24 mouse cellular contexts compared by ENCODE assay signal in genomic region chr4:53118643-53119042, GRCm38 (mm10). TPM values are rescaled to one million over a fixed set of nuclear protein-coding genes. Genes with fewer than 3 reads are reported as not detected.
DNase-seq lines count a peak whose midpoint lies in the region; ATAC-seq and TF ChIP-seq lines count a peak whose summit lies in the region.
"Had no signal": no experiment of that assay in that cellular context is flagged by ENCODE, and none has a peak within 500 bp of the region (broad histone marks: within the 10 kb centered on the region; RNA-seq: fewer than 3 reads in every experiment).

No protein-coding gene starts in this region.

- no peak for TF ChIP-seq EP300 in MEL (IDR thresholded peaks at IDR 0.05; ENCODE audit: low read depth in 1 of 2, low read length in 2 of 2)

- H3K4me1 ChIP-seq in liver, adult 2 months (ENCODE audit: control insufficient read depth, insufficient read depth, low read length): peaks cover 59% of the 10 kb centered on the region
- H3K4me1 ChIP-seq in MEL (ENCODE audit: control insufficient read depth in 1 of 2, insufficient read depth in 2 of 2, low read length in 2 of 2): peaks cover 57 to 71% of the 10 kb centered on the region in 2 experiments

- ATAC-seq in inflammation-experienced regulatory T-cells, adult 6 months: peak; percentile 22
- no peak for ATAC-seq in activated CD4-positive, CD25-positive, alpha-beta regulatory T cell, adult 4 months
- ATAC-seq: CD4-positive, CD25-positive, alpha-beta regulatory T cell, adult 4 months; forebrain, embryonic 13.5 days; forebrain, embryonic 16.5 days; hindbrain, postnatal 0 days; intestine, postnatal 0 days had no signal

- H3K27ac ChIP-seq in liver, adult 2 months (replicated peaks; ENCODE audit: insufficient read depth, low read depth, low read length): peak overlapping the region; percentile 72
- peak overlapping the region; percentile 15 for H3K27ac ChIP-seq in MEL (ENCODE audit: control insufficient read depth, low read depth, low read length)
- H3K27ac ChIP-seq: forebrain, embryonic 10.5 days; forebrain, embryonic 13.5 days; heart, embryonic 10.5 days; heart, embryonic 13.5 days; hindbrain, embryonic 14.5 days; hindbrain, postnatal 0 days had no signal

- TF ChIP-seq POLR2A in liver, adult 2 months (IDR thresholded peaks at IDR 0.05; ENCODE audit: extremely low read depth, insufficient read depth, low read length): no peak
- TF ChIP-seq POLR2A in MEL (IDR thresholded peaks at IDR 0.05; ENCODE audit: control insufficient read depth in 1 of 2, insufficient read depth in 1 of 2, low read depth in 1 of 2, low read length in 2 of 2, poor library complexity in 1 of 2): no peak

- peak; percentile 72 for DNase-seq in liver, adult 2 months (ENCODE audit: extremely low read depth, low read depth, low spot score)
- DNase-seq in liver (no peak), MEL (ENCODE audit: low read depth, low spot score) (no peak)
- DNase-seq in left cerebral cortex, adult 18-20 months (ENCODE audit: low spot score in 2 of 2): no peak
- DNase-seq: adrenal gland, adult 2 months; adrenal gland, postnatal 14 days; cerebellum, adult 11-12 months; cerebellum, adult 8-10 months; cerebellum, postnatal 14 days; gastrocnemius, postnatal 25 days; heart, adult 18-20 months; heart, postnatal 14 days; heart, postnatal 4 days had no signal

- H3K36me3 ChIP-seq in liver, adult 2 months (ENCODE audit: control insufficient read depth, insufficient read depth, low read length): peaks cover 28% of the 10 kb centered on the region
- H3K36me3 ChIP-seq in MEL (ENCODE audit: control insufficient read depth in 1 of 2, insufficient read depth in 2 of 2, low read length in 2 of 2): peaks cover 15 to 79% of the 10 kb centered on the region in 2 experiments
- H3K36me3 ChIP-seq: forebrain, embryonic 10.5 days; heart, embryonic 10.5 days had no signal

- TF ChIP-seq CTCF in liver, adult 2 months (IDR thresholded peaks at IDR 0.05; ENCODE audit: low read depth, low read length): no peak
- no peak for TF ChIP-seq CTCF in MEL (IDR thresholded peaks at IDR 0.05 in 2 of 3, conservative IDR thresholded peaks at IDR 0.05 in 1 of 3; ENCODE audit: control insufficient read depth in 1 of 3, insufficient read depth in 1 of 3, low read depth in 2 of 3, low read length in 3 of 3, poor library complexity in 1 of 3, severe bottlenecking in 1 of 3)

- peak overlapping the region; percentile 48 for H3K9ac ChIP-seq in liver, adult 2 months (ENCODE audit: low read depth, low read length)
- H3K9ac ChIP-seq in MEL (ENCODE audit: control insufficient read depth, low read depth, low read length, poor library complexity, severe bottlenecking): no peak overlapping the region
- H3K9ac ChIP-seq: forebrain, embryonic 13.5 days; heart, embryonic 13.5 days; hindbrain, embryonic 14.5 days had no signal

- no peaks in the 10 kb centered on the region for H3K9me3 ChIP-seq in MEL (replicated peaks; ENCODE audit: insufficient read depth, low read length)
- H3K9me3 ChIP-seq: forebrain, embryonic 10.5 days; forebrain, embryonic 13.5 days; heart, embryonic 10.5 days; heart, embryonic 13.5 days had no signal

- H3K27me3 ChIP-seq in liver, adult 2 months (ENCODE audit: control insufficient read depth, insufficient read depth, low read length): no peaks in the 10 kb centered on the region
- no peaks in the 10 kb centered on the region for H3K27me3 ChIP-seq in MEL (ENCODE audit: control insufficient read depth in 1 of 2, insufficient read depth in 2 of 2, low read length in 2 of 2)
- H3K27me3 ChIP-seq: forebrain, embryonic 13.5 days; heart, embryonic 13.5 days had no signal

- TF ChIP-seq RAD21 in MEL (IDR thresholded peaks at IDR 0.05; ENCODE audit: low read depth, low read length): no peak

- H3K79me2 ChIP-seq in liver, adult 2 months (ENCODE audit: control insufficient read depth, insufficient read depth, low read length): peaks cover 5% of the 10 kb centered on the region; the same call in 1 of the 2 replicates
- H3K79me2 ChIP-seq in MEL (ENCODE audit: control insufficient read depth, insufficient read depth, low read length, poor library complexity): no peaks in the 10 kb centered on the region; the same call in 1 of the 2 replicates

- 23% methylated on average over 4 of the region's 4 CpGs for WGBS in liver, adult 2 months

- no peak overlapping the region for H3K4me3 ChIP-seq in liver, adult 2 months (ENCODE audit: insufficient read depth, low read depth, low read length)
- H3K4me3 ChIP-seq in MEL (ENCODE audit: control insufficient read depth in 1 of 2, insufficient read depth in 1 of 2, low read depth in 2 of 2, low read length in 2 of 2): no peak overlapping the region
- H3K4me3 ChIP-seq: forebrain, embryonic 10.5 days; forebrain, embryonic 13.5 days; heart, embryonic 10.5 days; heart, embryonic 13.5 days had no signal

TF ChIP-seq in MEL, 35 proteins besides CTCF, POLR2A, EP300 and RAD21:
- TF ChIP-seq HCFC1 (IDR thresholded peaks at IDR 0.05; ENCODE audit: low read depth, low read length) (no peak), ETS1 (IDR thresholded peaks at IDR 0.05; ENCODE audit: low read depth, low read length) (no peak)

RNA-seq across cellular contexts. Expression of gene Abca1, which starts 41.1 kb away (rescaled TPM):
- 65.4 and 89.1 TPM in 2 replicates for total RNA-seq in liver, adult 2 months (2014; rRNA removed)
- 17.1 and 21.0 TPM in 2 replicates for polyA plus RNA-seq in liver, adult 2 months (2012; rRNA removed)
- total RNA-seq in MEL (2012; rRNA removed): 8.4 and 10.8 TPM in 2 replicates
- polyA plus RNA-seq in MEL (2012; ENCODE audit: insufficient read depth in 1 of 2, insufficient read length in 2 of 2, low read depth in 1 of 2, low replicate concordance in 2 of 2, missing spikeins in 1 of 2): 1 to 10 TPM in 1 of 2 experiments, not detected in 1; 9.0 TPM
- 1 to 10 TPM in 2 of 3 experiments, under 1 TPM in 1; 0.18 to 3.0 (median 2.6) TPM for polyA plus RNA-seq in inflammation-experienced regulatory T-cells, adult 6 months (2017; shearing (Covaris generic))
- 1 to 10 TPM; 3.2 to 3.4 TPM for polyA plus RNA-seq in activated CD4-positive, CD25-positive, alpha-beta regulatory T cell, adult 4 months (2017; shearing (Covaris generic))
- 10 to 100 TPM; 13.6 to 14.7 TPM for total RNA-seq in left cerebral cortex, adult 18-20 months (2021)
